Comparison of ENCODE assay signal across 14 mouse cellular contexts in genomic region chr14:11618140-11618705, GRCm38 (mm10).
DNase-seq lines count a peak whose midpoint lies in the region; ATAC-seq lines count a peak whose summit lies in the region.
"Had no signal": no experiment of that assay in that cellular context is flagged by ENCODE, and none has a peak within 500 bp of the region (broad histone marks: within the 10 kb centered on the region; RNA-seq: fewer than 3 reads in every experiment).

No protein-coding gene starts in this region.

- no peak overlapping the region for H3K9ac ChIP-seq in kidney, embryonic 16.5 days (replicated peaks; ENCODE audit: low read length)
- H3K9ac ChIP-seq in neural tube, embryonic 13.5 days, result no peak overlapping the region
- H3K9ac ChIP-seq: embryonic facial prominence, embryonic 13.5 days; limb, embryonic 12.5 days had no signal

- peaks cover 30% of the 10 kb centered on the region for H3K4me1 ChIP-seq in kidney, embryonic 16.5 days (ENCODE audit: insufficient read depth, low read length)
- H3K4me1 ChIP-seq in neural tube, embryonic 13.5 days (replicated peaks), result peaks cover 43% of the 10 kb centered on the region

- no peaks in the 10 kb centered on the region for H3K9me3 ChIP-seq in kidney, embryonic 16.5 days (ENCODE audit: low read length)
- no peaks in the 10 kb centered on the region for H3K9me3 ChIP-seq in neural tube, embryonic 13.5 days
- H3K9me3 ChIP-seq: embryonic facial prominence, embryonic 13.5 days; limb, embryonic 12.5 days had no signal

- 71% methylated on average over 6 of the region's 6 CpGs for WGBS in kidney, embryonic 16.5 days
- WGBS in neural tube, embryonic 13.5 days, result 55% methylated on average over 6 of the region's 6 CpGs

- H3K27me3 ChIP-seq in kidney, embryonic 16.5 days (ENCODE audit: insufficient read depth, low read length), result no peaks in the 10 kb centered on the region
- H3K27me3 ChIP-seq in neural tube, embryonic 13.5 days, result no peaks in the 10 kb centered on the region
- H3K27me3 ChIP-seq: embryonic facial prominence, embryonic 13.5 days; limb, embryonic 12.5 days had no signal

- no peaks in the 10 kb centered on the region for H3K36me3 ChIP-seq in kidney, embryonic 16.5 days (ENCODE audit: insufficient read depth, low read length)
- no peaks in the 10 kb centered on the region for H3K36me3 ChIP-seq in neural tube, embryonic 13.5 days
- H3K36me3 ChIP-seq: embryonic facial prominence, embryonic 13.5 days; limb, embryonic 12.5 days had no signal

- H3K4me3 ChIP-seq in kidney, embryonic 16.5 days (ENCODE audit: low read length), result no peak overlapping the region
- no peak overlapping the region for H3K4me3 ChIP-seq in neural tube, embryonic 13.5 days
- H3K4me3 ChIP-seq: embryonic facial prominence, embryonic 13.5 days; limb, embryonic 12.5 days; myocyte had no signal

- ATAC-seq in kidney, embryonic 16.5 days (ENCODE audit: low FRiP score, low TSS enrichment), result no peak
- peak; percentile 59 for ATAC-seq in neural tube, embryonic 13.5 days (ENCODE audit: low read depth)
- ATAC-seq in megakaryocyte-erythroid progenitor cell, adult 5-6 weeks (replicated peaks; ENCODE audit: low FRiP score, low TSS enrichment, poor library complexity, severe bottlenecking), result no peak

- H3K4me2 ChIP-seq in kidney, embryonic 16.5 days (replicated peaks; ENCODE audit: low read depth, low read length), result no peak overlapping the region
- no peak overlapping the region for H3K4me2 ChIP-seq in neural tube, embryonic 13.5 days
- H3K4me2 ChIP-seq: embryonic facial prominence, embryonic 13.5 days; limb, embryonic 12.5 days had no signal

- no peak overlapping the region for H3K27ac ChIP-seq in kidney, embryonic 16.5 days (ENCODE audit: low read length)
- no peak overlapping the region for H3K27ac ChIP-seq in neural tube, embryonic 13.5 days (replicated peaks)
- H3K27ac ChIP-seq: embryonic facial prominence, embryonic 13.5 days; limb, embryonic 12.5 days had no signal

- DNase-seq in cerebellum, adult 18-20 months, result peak; percentile 27 to 30
- DNase-seq in cerebellum, adult 11 months, result no peak
- DNase-seq in kidney, postnatal 14 days, result peak; percentile 28
- no peak for DNase-seq in neural tube, embryonic 10.5 days (ENCODE audit: extremely low spot score, low spot score)
- no peak for DNase-seq in gastrocnemius, adult 18-20 months (ENCODE audit: low spot score)
- DNase-seq: B cell, adult 2 months; retina, postnatal 1 day; thymus, postnatal 14 days had no signal

Comparison
In these comparisons a context has a peak if more than half of its experiments do, and no peak if none do; other contexts are left out.
1. DNase-seq: peak in cerebellum, adult 18-20 months (2 of 2) and kidney, postnatal 14 days (single experiment); none in cerebellum, adult 11 months (single experiment), neural tube, embryonic 10.5 days (single experiment) and gastrocnemius, adult 18-20 months (single experiment).